Mouse (Mus musculus) midbrain, embryonic 14.5 days (tissue): ENCODE measurements around the gene Tcl1b4. TPM values are rescaled to one million over a fixed set of nuclear protein-coding genes. Genes with fewer than 3 reads are reported as not detected.
A peak's percentile ranks its signal among the peaks of the same experiment; 100 is the strongest.
"Not testable (repeated sequence)": the region's sequence is repeated elsewhere in the genome, so short reads cannot be mapped to it uniquely, and the experiment has no call there.

ENCODE experiments used
- ATAC-seq: fragments of 200-750 bp; cut with Nextera tagmentation; 2 replicates; pipeline ENCODE4 v1.8.0; 2017; ENCODE audit warnings: moderate number of reproducible peaks, moderate library complexity; ENCODE audit not compliant: low FRiP score, low TSS enrichment
- DNase-seq: peaks from one replicate; pipeline ENCODE4 v3.0.0-alpha.2; 2015
- H3K27ac ChIP-seq: fragments of 300-500 bp; sonication (generic); replicated peaks from 2 replicates; pipeline ENCODE4 v1.5.1; 2014; ENCODE audit warnings: mild to moderate bottlenecking, low read depth, low read length, moderate library complexity
- H3K27me3 ChIP-seq: fragments of 300-500 bp; sonication (generic); 2 replicates; pipeline ENCODE4 v1.6.1; 2014; ENCODE audit warnings: low read length, control low read depth, mixed read lengths; ENCODE audit not compliant: control insufficient read depth, insufficient read depth
- H3K36me3 ChIP-seq: fragments of 300-500 bp; sonication (generic); 2 replicates; pipeline ENCODE4 v1.6.1; 2014; ENCODE audit warnings: low read length, control low read depth; ENCODE audit not compliant: control insufficient read depth, insufficient read depth
- H3K4me1 ChIP-seq: fragments of 300-500 bp; sonication (generic); 2 replicates; pipeline ENCODE4 v1.6.1; 2014; ENCODE audit warnings: mild to moderate bottlenecking, antibody characterized with exemption, low read length, control low read depth; ENCODE audit not compliant: control insufficient read depth, insufficient read depth
- H3K4me2 ChIP-seq: fragments of 300-500 bp; sonication (generic); 2 replicates; pipeline ENCODE4 v1.6.1; 2014; ENCODE audit warnings: mild to moderate bottlenecking, low read length, moderate library complexity
- H3K4me3 ChIP-seq: fragments of 300-500 bp; sonication (generic); replicated peaks from 2 replicates; pipeline ENCODE4 v1.5.1; 2014; ENCODE audit warnings: low read depth, low read length
- H3K9ac ChIP-seq: fragments of 300-500 bp; sonication (generic); replicated peaks from 2 replicates; pipeline ENCODE4 v1.6.1; 2014; ENCODE audit warnings: mild to moderate bottlenecking, low read length, moderate library complexity
- H3K9me3 ChIP-seq: fragments of 300-500 bp; sonication (generic); 2 replicates; pipeline ENCODE4 v1.6.1; 2016; ENCODE audit warnings: low read length, control low read depth, mixed read lengths; ENCODE audit not compliant: control insufficient read depth
- WGBS: fragments of 180-500 bp; shearing (Covaris S2); extraction: QIAGEN DNeasy Blood & Tissue Kit; methylation state at CpG from one replicate; pipeline ENCODE4 v1.1.7; 2014; 5-methylcytosine and 5-hydroxymethylcytosine counted together
- polyA plus RNA-seq: library from polyadenylated mRNA; unstranded; fragments of >200 nt; fragmentation: Nextera tagmentation; extraction: Ambion mirVana; gene quantifications from 2 replicates; pipeline ENCODE4 v1.2.1, GENCODE M21; 2014

The Tcl1b4 gene
- polyA plus RNA-seq, 1 experiment from 2014 or later: not detected

DNA sequence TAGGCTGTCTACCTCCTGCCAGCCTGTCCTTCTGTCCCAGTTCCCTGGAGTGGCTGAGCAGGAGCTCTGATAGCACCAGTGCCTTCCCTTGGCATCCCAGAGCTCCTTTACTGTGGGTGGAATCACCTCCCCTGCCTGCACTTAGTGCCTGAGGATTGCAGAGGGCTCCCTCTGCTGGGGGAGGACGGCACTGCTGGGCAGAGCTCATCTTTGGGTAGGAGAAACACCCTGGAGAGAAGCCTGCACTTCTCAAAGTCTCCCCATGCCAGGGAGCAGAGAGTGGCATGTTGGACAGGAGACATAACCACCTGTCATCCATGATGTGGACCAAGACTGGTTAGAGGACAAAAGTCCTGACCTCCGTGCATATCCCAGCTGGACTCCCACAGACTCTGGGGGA lies 12.8 kb upstream of the Tcl1b4 start:
- not testable (repeated sequence) for H3K4me2 ChIP-seq, H3K27ac ChIP-seq, H3K9me3 ChIP-seq, H3K4me1 ChIP-seq, ATAC-seq, H3K36me3 ChIP-seq, DNase-seq, H3K9ac ChIP-seq, H3K4me3 ChIP-seq, H3K27me3 ChIP-seq
- WGBS: 46% methylated on average over 2 of the region's 2 CpGs

DNA sequence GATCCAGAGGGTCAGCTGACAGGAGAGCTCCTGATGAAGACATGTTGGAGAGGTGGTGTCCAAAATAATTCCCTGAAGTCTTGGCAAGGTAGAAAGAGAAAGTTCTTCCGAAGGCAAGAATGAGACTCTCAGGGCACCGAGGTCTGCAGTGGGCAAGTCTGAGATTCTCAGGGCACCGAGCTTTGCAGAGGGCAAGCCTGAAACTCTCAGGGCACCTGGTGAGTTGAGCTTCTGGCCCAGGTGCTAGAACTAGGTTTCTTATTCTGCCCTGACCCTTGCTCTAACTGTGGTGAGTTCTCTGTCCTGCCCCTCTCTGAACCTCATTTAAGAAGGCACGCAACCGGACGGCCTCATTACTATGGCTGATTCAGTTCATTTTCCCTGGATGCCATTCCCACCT lies 11.0 kb upstream of the Tcl1b4 start, which contains the start of gene Tcl1b3:
TSS of gene Tcl1b3 (plus strand) at position 301 of the 400 bp plus-strand sequence.
- H3K27me3 ChIP-seq, H3K36me3 ChIP-seq, H3K9me3 ChIP-seq, H3K4me1 ChIP-seq, H3K27ac ChIP-seq, DNase-seq, ATAC-seq, H3K4me2 ChIP-seq, H3K4me3 ChIP-seq, H3K9ac ChIP-seq: not testable (repeated sequence)
- 96% methylated on average over 6 of the region's 6 CpGs for WGBS

DNA sequence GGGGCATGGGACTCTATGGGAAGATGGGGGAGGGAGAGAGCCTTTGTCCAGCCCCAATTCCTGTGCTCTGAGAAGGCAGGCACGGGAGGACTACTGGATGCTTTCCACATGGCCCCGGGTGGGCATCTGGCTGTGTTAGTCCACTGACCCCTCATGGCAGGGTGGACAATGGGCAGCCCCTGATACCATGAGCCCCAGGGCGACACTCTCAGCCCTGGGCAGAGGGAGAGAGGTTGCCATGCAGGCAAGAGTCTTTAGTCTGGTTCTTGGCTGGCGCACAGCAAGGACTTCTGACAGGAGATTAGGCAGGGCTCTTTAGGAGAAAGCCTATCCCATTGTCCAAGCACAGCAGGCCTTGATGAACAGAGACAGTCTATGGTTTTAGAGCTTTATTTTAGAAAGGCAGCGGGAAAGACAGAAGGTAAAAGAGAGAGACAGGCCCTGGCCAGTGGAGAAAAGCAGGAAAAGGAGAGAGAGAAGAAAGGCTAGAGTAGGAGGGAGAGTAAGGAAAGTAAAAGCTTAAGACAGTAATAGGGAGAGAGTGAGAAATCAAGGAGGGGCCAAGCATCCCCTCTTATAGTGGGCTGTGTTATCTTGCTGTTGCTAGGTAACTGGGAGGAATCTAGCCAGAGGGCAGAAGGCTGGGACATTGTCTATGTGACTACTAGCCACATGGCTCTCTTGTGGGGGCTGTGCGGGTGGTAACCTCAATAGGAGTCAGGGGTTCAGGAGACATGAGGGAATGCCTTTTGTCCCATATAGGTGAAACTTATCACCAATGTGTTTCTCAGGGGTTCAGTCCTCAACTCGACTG lies 1.9 kb upstream of the Tcl1b4 start:
- 7% methylated on average over 7 of the region's 7 CpGs for WGBS
- H3K4me2 ChIP-seq, H3K4me3 ChIP-seq, H3K27me3 ChIP-seq, H3K27ac ChIP-seq, H3K9me3 ChIP-seq, H3K9ac ChIP-seq, H3K36me3 ChIP-seq, H3K4me1 ChIP-seq: not testable (repeated sequence)
- ATAC-seq (peak; percentile 27; the same call in 1 of the 2 replicates), DNase-seq (peak; percentile 45)

DNA sequence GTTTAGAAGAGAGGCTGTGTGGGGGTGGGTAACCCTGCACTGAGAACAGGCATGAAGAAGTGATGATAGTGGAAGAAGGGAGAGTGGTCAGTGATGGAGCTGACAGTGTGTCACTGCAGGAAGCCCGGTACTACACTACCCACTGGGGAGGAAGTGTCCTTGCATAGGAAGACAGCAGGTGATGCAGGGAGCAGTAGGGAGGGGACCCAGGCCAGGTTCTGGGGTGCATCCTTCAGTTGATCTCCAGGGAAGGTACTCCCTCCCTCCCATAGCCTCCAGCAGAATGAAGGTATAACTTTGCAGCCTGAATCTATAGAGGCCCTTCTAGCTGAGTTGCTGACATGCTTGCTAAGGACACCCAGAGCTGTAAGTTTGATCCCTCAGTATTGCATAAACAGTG lies 5.3 kb downstream of the Tcl1b4 start:
- DNase-seq: no peak
- Histone ChIP-seq H3K4me3 (no peak overlapping the region), H3K9me3 (no peaks in the 10 kb centered on the region), H3K9ac (no peak overlapping the region), H3K27ac (no peak overlapping the region), H3K36me3 (no peaks in the 10 kb centered on the region), H3K4me2 (no peak overlapping the region), H3K27me3 (no peaks in the 10 kb centered on the region), H3K4me1 (no peaks in the 10 kb centered on the region)
- ATAC-seq: no peak
- whole genome bisulfite sequencing: 65% methylated on average over 1 of the region's 1 CpGs

DNA sequence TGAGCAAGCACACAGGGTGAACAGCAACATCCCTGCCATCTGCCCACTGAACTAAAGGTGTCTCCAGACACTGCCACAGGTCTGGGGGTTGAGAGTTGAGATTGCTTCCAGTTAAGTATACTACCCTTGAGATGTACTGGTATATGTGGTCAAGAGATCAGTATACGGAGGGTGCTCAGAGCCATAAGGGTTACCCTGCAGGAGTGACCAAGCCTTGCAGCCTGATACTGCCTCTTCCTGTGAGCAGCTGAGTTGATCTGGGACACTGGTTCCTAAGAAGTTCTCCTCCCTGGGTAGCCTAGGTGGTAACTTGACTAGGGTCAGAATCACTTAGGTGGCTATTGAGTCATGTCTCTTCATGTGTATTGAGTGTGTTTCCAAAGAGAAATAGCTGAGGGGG lies 6.7 kb downstream of the Tcl1b4 start:
- H3K9me3 ChIP-seq: no peaks in the 10 kb centered on the region
- H3K4me1 ChIP-seq: no peaks in the 10 kb centered on the region
- DNase-seq (no peak), ATAC-seq (no peak)
- H3K27me3 ChIP-seq: no peaks in the 10 kb centered on the region
- 96% methylated on average over 1 of the region's 1 CpGs for WGBS
- no peak overlapping the region for H3K9ac ChIP-seq
- H3K27ac ChIP-seq: no peak overlapping the region
- H3K4me2 ChIP-seq: no peak overlapping the region
- no peak overlapping the region for H3K4me3 ChIP-seq
- H3K36me3 ChIP-seq: no peaks in the 10 kb centered on the region

DNA sequence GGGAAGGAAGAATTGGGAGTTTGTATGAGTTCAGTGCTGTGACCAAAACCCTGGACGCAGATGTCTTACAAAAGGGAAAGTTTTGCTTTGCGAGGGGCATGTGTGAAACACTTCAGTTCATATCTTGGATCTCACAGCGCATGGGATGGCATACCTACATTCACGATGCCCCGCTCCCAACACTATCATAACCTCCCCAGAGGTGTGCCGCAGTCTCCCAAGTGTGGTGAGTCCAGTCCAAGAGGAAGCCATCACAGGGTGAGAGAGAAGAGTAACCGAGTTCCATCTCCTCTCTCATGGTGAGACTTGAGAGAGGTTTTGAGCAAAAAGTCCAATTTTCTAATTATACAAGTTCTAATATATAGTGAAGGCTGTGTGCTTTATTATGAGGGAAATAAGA lies 7.5 kb downstream of the Tcl1b4 start:
- Histone ChIP-seq H3K36me3 (no peaks in the 10 kb centered on the region), H3K4me2 (no peak overlapping the region), H3K4me1 (no peaks in the 10 kb centered on the region), H3K9ac (no peak overlapping the region), H3K27me3 (no peaks in the 10 kb centered on the region), H3K27ac (no peak overlapping the region), H3K4me3 (no peak overlapping the region), H3K9me3 (no peaks in the 10 kb centered on the region)
- ATAC-seq: no peak
- WGBS: 95% methylated on average over 7 of the region's 7 CpGs
- no peak for DNase-seq

DNA sequence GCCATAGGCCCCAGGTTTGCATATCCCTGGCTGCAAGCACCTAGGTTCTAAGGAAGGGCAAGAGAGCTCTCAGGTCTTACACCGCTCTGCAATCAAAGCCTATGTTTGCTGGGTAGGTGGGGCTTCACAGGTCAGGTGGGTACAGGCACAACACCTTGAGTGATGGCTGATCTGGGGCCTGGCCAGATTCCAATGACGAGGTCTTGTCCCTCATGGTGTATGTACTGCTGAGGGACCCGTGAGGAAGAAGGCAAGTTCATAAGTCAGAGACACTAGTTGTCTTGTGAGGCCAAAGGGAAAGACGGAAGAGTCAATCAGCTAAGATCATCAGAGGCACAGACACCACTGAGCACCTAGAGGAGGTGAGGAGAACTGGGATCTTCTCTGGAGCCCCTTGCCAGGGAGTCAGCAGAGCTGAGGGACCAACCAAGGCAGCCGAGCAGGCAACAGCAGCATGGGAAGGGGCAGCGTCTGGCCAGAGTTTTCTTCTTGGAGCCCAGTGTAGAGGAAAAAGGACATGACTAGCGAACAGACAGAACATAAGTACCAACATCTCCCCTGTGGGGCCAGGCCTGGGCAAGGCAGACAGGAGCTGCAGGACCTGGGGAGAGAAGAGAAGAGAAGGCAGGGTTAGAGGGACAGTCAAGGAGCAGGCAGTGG lies 15.5 kb downstream of the Tcl1b4 start:
- Histone ChIP-seq H3K4me3 (no peak overlapping the region), H3K27me3 (no peaks in the 10 kb centered on the region), H3K4me2 (no peak overlapping the region), H3K9ac (no peak overlapping the region), H3K4me1 (no peaks in the 10 kb centered on the region), H3K27ac (no peak overlapping the region), H3K9me3 (no peaks in the 10 kb centered on the region), H3K36me3 (no peaks in the 10 kb centered on the region)
- no peak for DNase-seq
- no peak for ATAC-seq
- 92% methylated on average over 7 of the region's 7 CpGs for WGBS

DNA sequence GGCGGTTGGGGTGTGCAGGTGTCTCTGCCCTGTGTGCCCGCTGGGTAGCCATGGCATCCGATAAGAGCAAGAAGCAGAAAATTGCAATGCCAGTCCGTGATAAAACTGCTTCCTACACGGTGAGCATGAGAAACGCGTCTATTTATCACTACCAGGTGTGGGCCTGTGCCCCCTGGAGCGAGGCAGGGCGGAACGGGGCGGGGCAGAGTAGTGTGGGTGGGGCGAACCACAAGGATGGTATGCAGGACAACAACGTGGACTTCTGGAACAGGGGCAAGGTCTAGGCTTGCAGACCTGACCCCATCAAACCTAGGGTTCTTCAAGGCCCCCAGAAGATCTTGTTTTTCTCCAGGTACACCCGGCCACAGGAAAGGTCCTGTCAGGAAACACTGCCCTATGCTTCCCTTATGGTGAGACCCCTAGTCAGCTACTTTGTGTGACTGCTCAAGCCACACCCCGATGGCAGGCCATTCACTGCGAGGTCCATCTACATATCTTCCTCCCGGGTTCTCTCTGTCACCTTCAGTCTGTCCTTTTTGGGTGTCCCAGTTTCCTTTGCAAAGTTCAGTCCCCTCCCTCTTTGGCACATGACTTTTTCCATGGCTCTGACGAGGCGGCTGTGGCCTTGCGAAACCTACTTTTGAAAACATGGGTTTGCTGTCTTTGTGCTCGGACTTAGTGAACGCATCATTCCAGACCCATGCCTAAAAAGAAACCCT lies 21.0 kb downstream of the Tcl1b4 start, which contains the start of gene Tcl1:
TSS of gene Tcl1 (minus strand) at position 193 of the 719 bp plus-strand sequence.
- Histone ChIP-seq H3K27ac (no peak within 1 kb of the TSS), H3K9me3 (no peaks in the 10 kb centered on the region), H3K27me3 (no peaks in the 10 kb centered on the region), H3K4me1 (no peaks in the 10 kb centered on the region), H3K4me3 (no peak within 1 kb of the TSS), H3K36me3 (no peaks in the 10 kb centered on the region), H3K4me2 (no peak within 1 kb of the TSS), H3K9ac (no peak within 1 kb of the TSS)
- DNase-seq (no peak), ATAC-seq (no peak)
- WGBS: 92% methylated on average over 22 of the region's 22 CpGs
